ENCODE assay signal across 9 mouse cellular contexts in genomic region chr4:9096809-9097700, GRCm38 (mm10).
A peak's percentile ranks its signal among the peaks of the same experiment; 100 is the strongest.
DNase-seq lines count a peak whose midpoint lies in the region; ATAC-seq lines count a peak whose summit lies in the region.
"Had no signal": no experiment of that assay in that cellular context is flagged by ENCODE, and none has a peak within 500 bp of the region (broad histone marks: within the 10 kb centered on the region; RNA-seq: fewer than 3 reads in every experiment).

No protein-coding gene starts in this region.

- H3K9me3 ChIP-seq in forebrain, embryonic 10.5 days, result no peaks in the 10 kb centered on the region
- H3K9me3 ChIP-seq in heart, embryonic 15.5 days (replicated peaks), result no peaks in the 10 kb centered on the region
- H3K9me3 ChIP-seq in liver, embryonic 13.5 days (replicated peaks), result no peaks in the 10 kb centered on the region
- H3K9me3 ChIP-seq in neural tube, embryonic 11.5 days (ENCODE audit: control insufficient read depth, low read length), result no peaks in the 10 kb centered on the region
- H3K9me3 ChIP-seq in stomach, embryonic 16.5 days (replicated peaks; ENCODE audit: control insufficient read depth, low read length), result no peaks in the 10 kb centered on the region

- no peaks in the 10 kb centered on the region for H3K36me3 ChIP-seq in forebrain, embryonic 10.5 days (replicated peaks)
- H3K36me3 ChIP-seq in heart, embryonic 15.5 days, result no peaks in the 10 kb centered on the region
- no peaks in the 10 kb centered on the region for H3K36me3 ChIP-seq in liver, embryonic 13.5 days
- no peaks in the 10 kb centered on the region for H3K36me3 ChIP-seq in neural tube, embryonic 11.5 days (ENCODE audit: control insufficient read depth, insufficient read depth, low read length)
- H3K36me3 ChIP-seq in stomach, embryonic 16.5 days (ENCODE audit: control insufficient read depth, insufficient read depth, low read length), result no peaks in the 10 kb centered on the region

- peak overlapping the region; percentile 50 for H3K4me2 ChIP-seq in heart, embryonic 15.5 days
- H3K4me2 ChIP-seq in liver, embryonic 13.5 days, result peak overlapping the region; percentile 31; the same call in 1 of the 2 replicates
- peak overlapping the region; percentile 17; the same call in 1 of the 2 replicates for H3K4me2 ChIP-seq in neural tube, embryonic 11.5 days (ENCODE audit: low read depth)
- peak overlapping the region; percentile 40 for H3K4me2 ChIP-seq in stomach, embryonic 16.5 days (ENCODE audit: low read depth, low read length)

- H3K9ac ChIP-seq in heart, embryonic 15.5 days, result no peak overlapping the region
- H3K9ac ChIP-seq in liver, embryonic 13.5 days, result no peak overlapping the region
- H3K9ac ChIP-seq in neural tube, embryonic 11.5 days (ENCODE audit: low read length), result no peak overlapping the region; the same call in 1 of the 2 replicates
- peak overlapping the region; percentile 54; the same call in 1 of the 2 replicates for H3K9ac ChIP-seq in stomach, embryonic 16.5 days (ENCODE audit: low read length)

- H3K27ac ChIP-seq in forebrain, embryonic 10.5 days, result peak overlapping the region; percentile 53; the same call in 1 of the 2 replicates
- H3K27ac ChIP-seq in heart, embryonic 15.5 days, result no peak overlapping the region
- no peak overlapping the region for H3K27ac ChIP-seq in liver, embryonic 13.5 days
- H3K27ac ChIP-seq in neural tube, embryonic 11.5 days (ENCODE audit: low read depth, low read length), result no peak overlapping the region
- H3K27ac ChIP-seq in stomach, embryonic 16.5 days (ENCODE audit: low read length), result peak overlapping the region; percentile 25; the same call in 1 of the 2 replicates

- DNase-seq in CD4-positive, CD25-positive, alpha-beta regulatory T cell, adult 2 months (ENCODE audit: low read depth, low spot score), result peak; percentile 88
- DNase-seq in brain, embryonic 18.5 days (ENCODE audit: low read depth, low spot score), result peak; percentile 58
- peak; percentile 90 for DNase-seq in forebrain, embryonic 10.5 days (ENCODE audit: extremely low spot score, low spot score)
- DNase-seq in kidney, postnatal 14 days, result peak; percentile 85
- peak; percentile 55 for DNase-seq in liver, embryonic 13.5 days
- peak; percentile 89 for DNase-seq in neural tube, embryonic 11.5 days (ENCODE audit: low spot score)

- H3K27me3 ChIP-seq in forebrain, embryonic 10.5 days (ENCODE audit: poor library complexity, severe bottlenecking), result peaks cover 6% of the 10 kb centered on the region
- no peaks in the 10 kb centered on the region; the same call in 1 of the 2 replicates for H3K27me3 ChIP-seq in heart, embryonic 15.5 days
- no peaks in the 10 kb centered on the region for H3K27me3 ChIP-seq in liver, embryonic 13.5 days
- H3K27me3 ChIP-seq in neural tube, embryonic 11.5 days (ENCODE audit: control insufficient read depth, insufficient read depth, low read length), result no peaks in the 10 kb centered on the region
- no peaks in the 10 kb centered on the region for H3K27me3 ChIP-seq in stomach, embryonic 16.5 days (ENCODE audit: control insufficient read depth, insufficient read depth, low read length)

- 27% methylated on average over 24 of the region's 24 CpGs for WGBS in forebrain, embryonic 10.5 days
- 23% methylated on average over 24 of the region's 24 CpGs for WGBS in heart, embryonic 15.5 days
- 22% methylated on average over 24 of the region's 24 CpGs for WGBS in liver, embryonic 13.5 days (ENCODE audit: insufficient replicate concordance)
- WGBS in neural tube, embryonic 11.5 days, result 30% methylated on average over 24 of the region's 24 CpGs
- 26% methylated on average over 24 of the region's 24 CpGs for whole genome bisulfite sequencing in stomach, embryonic 16.5 days

- peak overlapping the region; percentile 24 for H3K4me3 ChIP-seq in forebrain, embryonic 10.5 days
- no peak overlapping the region for H3K4me3 ChIP-seq in heart, embryonic 15.5 days
- no peak overlapping the region for H3K4me3 ChIP-seq in liver, embryonic 13.5 days (replicated peaks)
- no peak overlapping the region for H3K4me3 ChIP-seq in neural tube, embryonic 11.5 days (ENCODE audit: low read depth, low read length)
- H3K4me3 ChIP-seq in stomach, embryonic 16.5 days (replicated peaks; ENCODE audit: low read length), result peak overlapping the region; percentile 21
- H3K4me3 ChIP-seq: erythroblast, embryonic 14.5 days had no signal

- ATAC-seq in heart, embryonic 15.5 days (replicated peaks; ENCODE audit: insufficient number of reproducible peaks, insufficient read depth, low FRiP score, low read depth), result 0 out of 2 replicates have a peak, but pooled peaks have one; percentile 43
- ATAC-seq in liver, embryonic 13.5 days (ENCODE audit: low read depth), result no peak
- ATAC-seq in neural tube, embryonic 11.5 days (ENCODE audit: insufficient read depth, low FRiP score, low TSS enrichment), result peak; percentile 38; the same call in 1 of the 2 replicates
- peak; percentile 75 for ATAC-seq in stomach, embryonic 16.5 days (ENCODE audit: insufficient read depth, low FRiP score)

- peaks cover 42% of the 10 kb centered on the region for H3K4me1 ChIP-seq in forebrain, embryonic 10.5 days
- H3K4me1 ChIP-seq in heart, embryonic 15.5 days (replicated peaks), result peaks cover 13% of the 10 kb centered on the region; the same call in 1 of the 2 replicates
- H3K4me1 ChIP-seq in liver, embryonic 13.5 days (replicated peaks), result 0 out of 2 replicates have a peak, but pooled peaks cover 4% of the 10 kb centered on the region
- peaks cover 16% of the 10 kb centered on the region for H3K4me1 ChIP-seq in neural tube, embryonic 11.5 days (ENCODE audit: control insufficient read depth, insufficient read depth, low read length)
- peaks cover 16% of the 10 kb centered on the region for H3K4me1 ChIP-seq in stomach, embryonic 16.5 days (ENCODE audit: control insufficient read depth, insufficient read depth, low read length)

Comparison
In these comparisons a context has a peak if more than half of its experiments do, and no peak if none do; other contexts are left out.
1. H3K27ac ChIP-seq: peak in forebrain, embryonic 10.5 days (single experiment) and stomach, embryonic 16.5 days (single experiment); none in heart, embryonic 15.5 days (single experiment), liver, embryonic 13.5 days (single experiment) and neural tube, embryonic 11.5 days (single experiment).
2. H3K4me3 ChIP-seq: peak in forebrain, embryonic 10.5 days (single experiment) and stomach, embryonic 16.5 days (single experiment); none in heart, embryonic 15.5 days (single experiment), liver, embryonic 13.5 days (single experiment) and neural tube, embryonic 11.5 days (single experiment).
3. Peak in every context shown above with its lines, with median percentiles within 50 percentile points of each other: DNase-seq and H3K4me2 ChIP-seq.